Mouse (Mus musculus): ENCODE data around the gene Gm4559.
"Not testable (repeated sequence)": the region's sequence is repeated elsewhere in the genome, so short reads cannot be mapped to it uniquely, and the experiment has no call there.

Gene Gm4559

DNA sequence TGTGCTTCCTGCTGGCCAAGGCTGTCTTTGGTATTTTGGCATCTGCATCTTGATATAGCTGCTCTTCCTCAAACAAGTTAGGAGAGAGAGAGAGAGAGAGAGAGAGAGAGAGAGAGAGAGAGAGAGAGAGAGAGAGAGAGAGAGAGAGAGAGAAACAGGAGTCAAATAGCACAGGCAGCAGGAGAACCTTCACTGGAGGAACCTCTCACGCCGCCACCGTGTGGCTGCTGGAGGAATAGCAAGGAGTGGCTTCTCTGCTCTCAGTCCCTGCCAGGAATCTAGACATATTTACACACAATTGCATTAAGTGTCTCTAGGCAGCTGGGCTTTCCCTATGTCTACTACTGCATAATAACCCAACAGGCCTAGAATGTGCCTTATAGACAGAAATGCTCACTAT, 4.0 kb upstream of the Gm4559 start:
- DNase-seq (ENCODE audit: low spot score), result peak; percentile 58

DNA sequence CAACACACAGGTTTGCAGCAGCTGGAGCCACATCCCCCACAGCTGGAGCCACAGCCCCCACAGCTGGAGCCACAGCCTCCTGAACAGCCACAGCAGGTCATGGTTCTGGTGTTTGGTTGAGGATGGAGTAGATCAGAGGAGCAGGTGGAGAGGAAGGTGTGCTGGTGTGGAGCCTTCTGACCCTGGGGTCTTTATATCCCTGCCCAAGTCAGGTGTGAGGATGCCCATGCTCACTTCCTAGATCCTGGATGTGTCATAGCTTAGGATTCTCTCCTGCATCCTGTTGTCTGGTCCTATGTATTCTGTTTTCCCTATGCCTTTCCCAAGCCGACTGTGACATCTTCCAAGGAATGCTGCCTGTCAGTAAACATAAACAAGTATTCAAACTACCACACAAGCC, 15.9 kb downstream of the Gm4559 start, which contains the start of gene Gm2431:
Gene Gm2431, minus strand, starts transcription at position 101 of the 400 bp plus-strand sequence.
- not testable (repeated sequence) for DNase-seq (ENCODE audit: low spot score)

DNA sequence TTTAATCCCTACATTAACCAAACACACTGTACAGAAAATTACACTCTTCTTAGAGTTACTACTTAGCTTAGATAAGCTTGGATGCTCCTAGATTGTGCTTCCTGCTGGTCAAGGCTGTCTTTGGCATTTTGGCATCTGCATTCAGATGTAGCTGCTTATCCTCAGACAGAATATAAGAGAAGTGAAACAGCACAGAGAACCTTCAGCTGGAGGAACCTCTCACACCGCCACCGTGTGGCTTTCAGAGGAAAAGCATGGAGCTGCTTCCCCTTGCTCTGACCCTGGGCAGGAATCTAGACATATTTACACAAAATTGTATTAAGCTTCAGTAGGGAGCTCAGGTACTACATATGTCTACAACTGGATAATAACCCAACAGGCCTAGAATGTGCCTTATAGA, 18.6 kb downstream of the Gm4559 start:
- DNase-seq (ENCODE audit: low spot score), result peak; percentile 15

DNA sequence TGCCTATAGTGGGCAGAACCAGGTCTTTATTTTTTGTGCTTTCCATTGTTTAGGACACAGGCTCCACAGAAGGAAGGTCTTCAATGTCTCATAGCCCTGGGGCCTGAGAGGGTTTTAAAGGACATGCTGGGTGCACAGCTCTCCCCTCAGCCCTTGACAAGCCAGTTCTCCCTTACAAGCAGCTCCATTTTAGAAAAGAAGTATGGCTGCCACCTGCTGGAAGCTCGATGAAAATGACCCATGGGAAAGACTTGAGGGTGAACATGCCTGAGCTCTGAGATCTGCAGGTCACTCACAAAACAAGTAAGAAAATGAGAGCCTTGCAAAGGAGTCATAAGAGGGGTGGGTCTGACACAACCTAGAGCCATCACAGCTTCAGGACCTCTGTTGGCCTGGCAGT, 24.3 kb downstream of the Gm4559 start:
- peak; percentile 18 for DNase-seq (ENCODE audit: low spot score)

DNA sequence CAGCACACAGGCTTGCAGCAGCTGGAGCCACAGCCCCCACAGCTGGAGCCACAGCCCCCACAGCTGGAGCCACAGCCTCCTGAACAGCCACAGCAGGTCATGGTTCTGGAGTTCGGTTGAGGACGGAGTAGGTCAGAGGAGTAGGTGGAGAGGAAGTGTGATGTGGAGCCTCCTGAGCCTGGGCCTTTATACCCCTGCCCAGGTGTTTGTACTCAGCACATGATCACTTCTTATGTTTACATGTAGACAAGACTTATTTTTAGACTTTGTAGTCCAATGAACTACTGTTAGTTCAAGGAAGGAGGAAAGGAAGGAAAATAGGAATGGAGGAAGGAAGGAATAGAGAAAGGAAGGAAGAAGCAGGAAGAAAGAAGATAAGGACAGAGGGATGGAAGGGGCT, 33.2 kb downstream of the Gm4559 start, which contains the start of gene Gm40460:
Gene Gm40460, minus strand, starts transcription at position 101 of the 400 bp plus-strand sequence.
- no peak for DNase-seq (ENCODE audit: low spot score)

DNA sequence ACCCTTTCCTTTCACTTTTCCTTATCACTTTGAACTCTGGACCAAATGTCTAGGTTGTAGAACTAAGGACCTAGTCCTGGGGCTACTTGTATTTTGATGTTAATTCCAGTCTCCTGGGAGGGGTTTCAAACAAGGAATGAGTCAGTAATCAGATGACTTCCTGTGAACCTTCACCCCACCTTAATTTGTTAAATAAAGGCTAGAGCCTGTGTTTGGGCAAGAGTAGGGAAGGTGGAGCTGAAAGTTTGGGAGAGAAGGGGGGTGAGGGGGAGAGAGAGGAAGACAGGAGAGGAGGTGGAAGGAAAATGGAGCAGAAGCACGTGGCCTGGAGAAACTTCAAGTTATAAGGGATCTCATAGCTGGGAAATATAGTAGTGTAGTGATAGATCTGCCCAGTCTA, 42.6 kb downstream of the Gm4559 start:
- no peak for DNase-seq (ENCODE audit: low spot score)

DNA sequence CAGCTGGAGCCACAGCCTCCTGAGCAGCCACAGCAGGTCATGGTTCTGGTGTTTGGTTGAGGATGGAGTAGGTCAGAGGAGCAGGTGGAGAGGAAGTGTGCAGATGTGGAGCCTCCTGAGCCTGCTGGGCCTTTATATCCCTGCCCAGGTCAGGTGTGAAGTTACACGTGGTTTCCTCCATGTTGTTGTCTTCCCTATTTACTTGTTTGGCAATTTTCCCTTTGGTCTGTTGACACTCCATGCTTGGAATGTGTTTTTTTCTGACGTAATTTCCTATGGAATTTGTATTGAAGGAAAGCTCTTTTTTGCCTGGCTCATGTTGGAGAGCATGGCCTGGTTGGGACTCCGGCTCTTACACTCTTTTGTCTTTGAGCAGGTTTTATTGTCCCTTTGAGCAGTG, 44.3 kb downstream of the Gm4559 start, which contains the start of gene Krtap5-5:
Gene Krtap5-5, minus strand, starts transcription at position 101 of the 400 bp plus-strand sequence.
- DNase-seq (ENCODE audit: low spot score), result peak; percentile 3

DNA sequence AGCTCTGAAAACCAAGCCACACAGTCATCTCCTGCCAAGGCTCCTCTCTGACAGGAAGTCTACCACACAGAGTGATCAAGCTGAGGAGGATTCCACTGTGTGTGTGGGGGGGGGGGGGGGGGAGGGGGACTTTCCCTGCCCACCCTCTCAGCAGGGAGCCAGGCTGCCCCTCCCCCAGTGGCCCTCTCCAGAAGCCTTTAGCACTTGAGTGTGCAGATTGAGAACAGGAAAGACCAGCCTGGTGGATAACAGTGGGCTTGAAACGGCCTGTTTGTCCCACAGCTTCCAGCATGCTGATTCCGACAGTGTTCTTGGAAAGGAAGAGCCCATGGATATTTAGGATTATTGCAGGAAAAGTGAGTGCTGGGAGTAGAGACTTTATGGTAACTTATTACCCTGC, 49.6 kb downstream of the Gm4559 start:
- no peak for DNase-seq (ENCODE audit: low spot score)
